In the genomic region with DNA sequence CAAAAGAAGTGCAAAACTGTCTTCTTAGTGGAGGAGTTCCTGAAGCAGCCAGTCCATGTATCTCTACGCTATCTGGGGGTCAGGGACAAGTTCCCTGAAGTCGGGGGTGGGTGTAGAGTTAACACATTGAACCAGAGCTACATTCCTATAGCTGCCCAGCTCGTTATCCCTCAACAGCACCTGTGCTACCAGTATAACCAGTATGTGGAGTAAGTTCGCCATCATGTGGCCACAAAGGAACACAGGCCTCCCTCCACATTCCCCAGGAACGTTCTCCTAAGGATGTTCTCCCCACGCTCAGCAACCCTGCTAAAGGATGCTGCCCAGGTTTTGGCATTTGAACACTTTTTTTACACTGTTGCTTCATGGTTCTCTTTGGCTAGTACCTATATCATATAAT, we compare ENCODE assay signal across 9 mouse cellular contexts. TPM values are rescaled to one million over a fixed set of nuclear protein-coding genes. Genes with fewer than 3 reads are reported as not detected.
DNase-seq lines count a peak whose midpoint lies in the region; ATAC-seq and TF ChIP-seq lines count a peak whose summit lies in the region.
"Had no signal": no experiment of that assay in that cellular context is flagged by ENCODE, and none has a peak within 500 bp of the region (broad histone marks: within the 10 kb centered on the region; RNA-seq: fewer than 3 reads in every experiment).

No protein-coding gene starts in this region.

- H3K4me1 ChIP-seq in cortical plate, adult 2 months (ENCODE audit: control insufficient read depth, insufficient read depth, low read length): no peaks in the 10 kb centered on the region
- H3K4me1 ChIP-seq in midbrain, postnatal 0 days (ENCODE audit: insufficient read depth, low read length): no peaks in the 10 kb centered on the region
- H3K4me1 ChIP-seq: megakaryocyte, embryonic 14.5 days had no signal

- ATAC-seq in midbrain, postnatal 0 days (ENCODE audit: low FRiP score): peak; percentile 78; the same call in 1 of the 2 replicates
- ATAC-seq in monocyte, adult 5-6 weeks (replicated peaks; ENCODE audit: insufficient number of reproducible peaks, low FRiP score, low TSS enrichment, poor library complexity, severe bottlenecking): no peak

- H3K4me2 ChIP-seq in midbrain, postnatal 0 days (ENCODE audit: low read depth, low read length, poor library complexity, severe bottlenecking): no peak overlapping the region

- no peak for TF ChIP-seq POLR2A in cortical plate, adult 2 months (IDR thresholded peaks at IDR 0.05; ENCODE audit: extremely low read depth, insufficient read depth, low read length)

- DNase-seq in heart, postnatal 4 days: peak; percentile 14
- no peak for DNase-seq in heart, postnatal 25 days (ENCODE audit: low spot score)
- peak; percentile 46 for DNase-seq in NIH3T3 (ENCODE audit: low read depth)
- peak; percentile 26 to 36 for DNase-seq in layer of hippocampus, adult 2 months (ENCODE audit: low spot score in 2 of 2)
- DNase-seq in midbrain, postnatal 0 days (ENCODE audit: low spot score): peak; percentile 43
- DNase-seq in T-cell, adult 2 months (ENCODE audit: low spot score): no peak

- no peak overlapping the region for H3K4me3 ChIP-seq in cortical plate, adult 2 months (ENCODE audit: insufficient read depth, low read length)
- H3K4me3 ChIP-seq in layer of hippocampus, adult 2 months: no peak overlapping the region
- no peak overlapping the region for H3K4me3 ChIP-seq in midbrain, postnatal 0 days (ENCODE audit: low read depth, low read length)
- H3K4me3 ChIP-seq: megakaryocyte, embryonic 14.5 days had no signal

- peak; percentile 68 for TF ChIP-seq CTCF in cortical plate, adult 2 months (IDR thresholded peaks at IDR 0.05; ENCODE audit: extremely low read depth, insufficient read depth, low read length)
- peak; percentile 80 for TF ChIP-seq CTCF in layer of hippocampus, adult 2 months (conservative IDR thresholded peaks at IDR 0.05)
- peak; percentile 78 for TF ChIP-seq CTCF in midbrain, postnatal 0 days (IDR thresholded peaks at IDR 0.05)

- H3K27me3 ChIP-seq in midbrain, postnatal 0 days (ENCODE audit: insufficient read depth, low read length): no peaks in the 10 kb centered on the region

- no peak overlapping the region for H3K9ac ChIP-seq in midbrain, postnatal 0 days (replicated peaks; ENCODE audit: low read length, poor library complexity, severe bottlenecking)

- no peak overlapping the region for H3K27ac ChIP-seq in cortical plate, adult 2 months (ENCODE audit: insufficient read depth, low read length)
- no peak overlapping the region for H3K27ac ChIP-seq in layer of hippocampus, adult 2 months
- H3K27ac ChIP-seq in midbrain, postnatal 0 days (ENCODE audit: low read depth, low read length): no peak overlapping the region

- H3K9me3 ChIP-seq in midbrain, postnatal 0 days (ENCODE audit: low read length): no peaks in the 10 kb centered on the region
- H3K9me3 ChIP-seq: megakaryocyte, embryonic 14.5 days had no signal

- intact Hi-C loops in heart, postnatal 25 days (cut with DNase I): no loop called here

- WGBS in midbrain, postnatal 0 days: 33% methylated on average over 6 of the region's 6 CpGs

- no peaks in the 10 kb centered on the region for H3K36me3 ChIP-seq in midbrain, postnatal 0 days (ENCODE audit: insufficient read depth, low read length)

RNA-seq across cellular contexts. Expression of a gene that starts 46.8 kb away (rescaled TPM):
- 10 to 100 TPM; 11.8 to 12.0 TPM for total RNA-seq in heart, postnatal 4 days (2021)
- 1 to 10 TPM; 4.2 to 4.4 TPM for total RNA-seq in heart, postnatal 25 days (2021)
- 0.49 and 0.65 TPM in 2 replicates for polyA plus RNA-seq in cortical plate, adult 2 months (2012; rRNA removed)
- total RNA-seq in layer of hippocampus, adult 2 months (2021): under 1 TPM; 0.37 to 0.51 TPM
- total RNA-seq in midbrain, postnatal 0 days (2014; rRNA removed): 1.5 and 2.9 TPM in 2 replicates
- 1.6 TPM in 2 replicates for polyA plus RNA-seq in midbrain, postnatal 0 days (2015; fragmentation: Nextera tagmentation; extraction: Ambion mirVana)
- not detected in 3 replicates for total RNA-seq in monocyte, adult 5-6 weeks (2017)

Comparison
In these comparisons a context has a peak if more than half of its experiments do, and no peak if none do; other contexts are left out.
1. DNase-seq: peak in heart, postnatal 4 days (single experiment), NIH3T3 (single experiment), layer of hippocampus, adult 2 months (2 of 2) and midbrain, postnatal 0 days (single experiment); none in heart, postnatal 25 days (single experiment) and T-cell, adult 2 months (single experiment).
2. Peak in every context shown above with its lines, with median percentiles within 50 percentile points of each other: CTCF ChIP-seq.